Mouse (Mus musculus) granulocyte monocyte progenitor cell, adult 5-6 weeks (primary cell): Measurements from ENCODE around the gene Urgcp. TPM values are rescaled to one million over a fixed set of nuclear protein-coding genes. Genes with fewer than 3 reads are reported as not detected.

Experiments used
- ATAC-seq: replicated peaks from 2 replicates; pipeline ENCODE4 v1.8.0; 2016; ENCODE audit warnings: mild to moderate bottlenecking, moderate TSS enrichment, inconsistent platforms; ENCODE audit not compliant: poor library complexity, severe bottlenecking
- total RNA-seq, 2 experiments: library from RNA; stranded (forward) in 1 of 2; stranded (reverse) in 1 of 2; fragments of 200-712, 200-1000 nt in 1 of 2; fragments of >200 nt in 1 of 2; fragmentation: Nextera tagmentation in 1 of 2; gene quantifications; 2 replicates each; pipeline ENCODE4 v1.2.3; 2014 to 2017

Urgcp gene
- total RNA-seq, 2 experiments from 2014 or later = 6.4 to 6.5 TPM

DNA sequence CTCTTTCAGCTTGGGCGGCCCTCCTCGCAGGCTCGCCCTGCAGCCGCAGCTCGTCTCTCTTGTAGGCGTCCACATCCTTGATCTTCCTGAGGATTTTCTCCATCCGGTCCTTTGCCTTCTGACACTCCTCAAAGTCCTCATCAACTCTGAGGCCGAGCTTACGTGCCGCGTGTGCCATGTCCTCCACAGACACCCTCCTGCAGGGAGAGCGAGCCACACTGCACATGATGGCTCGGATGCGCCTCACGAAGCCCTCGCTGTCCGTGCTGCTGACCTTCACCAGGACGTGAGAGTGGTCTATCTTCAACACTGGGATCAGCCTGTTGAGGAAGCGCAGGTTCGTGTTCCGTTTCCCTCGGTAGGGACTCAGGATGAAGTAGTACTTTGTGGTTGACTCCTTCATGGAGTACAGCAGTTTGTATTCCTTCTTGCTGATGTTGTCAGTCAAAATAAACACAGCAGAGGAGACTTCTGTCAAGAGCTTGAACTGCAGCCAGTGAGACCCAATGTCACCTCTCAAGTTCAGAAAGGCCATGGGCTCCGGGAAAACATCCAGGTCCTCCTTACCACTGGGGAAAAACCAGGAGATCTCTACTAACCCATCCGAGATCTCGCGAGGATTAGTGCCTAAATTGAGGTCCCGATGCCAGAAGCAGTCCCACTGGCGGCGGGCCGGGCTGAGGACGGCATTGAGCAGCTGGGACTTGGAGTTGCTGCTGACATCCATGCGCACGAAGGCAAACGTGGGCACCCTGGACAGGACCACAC, 45.1 kb downstream of the Urgcp start:
- ATAC-seq = no peak

DNA sequence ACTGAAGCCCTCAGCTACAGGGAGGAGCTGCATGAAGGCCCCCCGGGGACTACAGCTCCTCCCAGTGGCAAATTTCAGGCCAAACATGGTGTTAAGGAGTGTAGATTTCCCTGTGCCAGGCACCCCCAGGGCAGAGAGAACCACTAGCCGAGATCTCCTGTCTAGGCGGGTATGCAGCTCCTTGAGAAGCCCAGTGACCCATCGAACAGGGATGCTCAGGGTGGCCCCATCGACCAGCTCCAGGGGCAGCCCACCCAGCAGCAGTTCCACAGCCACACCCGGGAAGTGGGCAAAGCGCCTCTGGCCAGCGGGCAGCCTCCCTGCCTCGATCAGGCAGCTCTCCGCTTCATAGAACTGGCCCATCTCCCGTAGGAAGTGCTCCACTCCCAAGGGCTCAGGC, 45.9 kb downstream of the Urgcp start:
- no peak for ATAC-seq

DNA sequence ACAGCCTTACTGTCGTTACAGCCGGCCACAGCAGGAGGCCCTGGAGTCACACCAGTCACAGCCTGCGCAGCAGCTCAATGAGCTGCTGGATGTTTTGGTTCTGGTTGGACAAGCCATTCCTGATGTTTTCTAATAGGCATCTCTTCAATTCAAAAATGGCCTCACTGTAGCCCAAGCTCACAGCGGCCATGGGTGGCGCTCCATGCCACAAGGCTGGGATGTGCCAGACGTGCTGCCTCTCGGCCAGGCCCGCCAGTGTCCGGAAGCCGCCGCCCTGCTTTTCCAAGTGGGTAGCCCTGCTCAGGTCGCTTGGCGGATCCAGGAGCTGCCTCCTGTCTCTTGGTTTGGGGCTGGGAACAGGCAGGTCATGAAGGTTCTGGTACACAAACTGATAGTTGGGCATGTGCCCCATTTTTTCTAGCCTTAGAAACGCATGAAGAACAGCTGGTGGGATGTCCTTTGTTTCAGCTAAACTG, 46.5 kb downstream of the Urgcp start, which contains the start of gene Mrps24:
Gene Mrps24 (minus strand): TSS at position 51 of the 476 bp plus-strand sequence.
- ATAC-seq = no peak

DNA sequence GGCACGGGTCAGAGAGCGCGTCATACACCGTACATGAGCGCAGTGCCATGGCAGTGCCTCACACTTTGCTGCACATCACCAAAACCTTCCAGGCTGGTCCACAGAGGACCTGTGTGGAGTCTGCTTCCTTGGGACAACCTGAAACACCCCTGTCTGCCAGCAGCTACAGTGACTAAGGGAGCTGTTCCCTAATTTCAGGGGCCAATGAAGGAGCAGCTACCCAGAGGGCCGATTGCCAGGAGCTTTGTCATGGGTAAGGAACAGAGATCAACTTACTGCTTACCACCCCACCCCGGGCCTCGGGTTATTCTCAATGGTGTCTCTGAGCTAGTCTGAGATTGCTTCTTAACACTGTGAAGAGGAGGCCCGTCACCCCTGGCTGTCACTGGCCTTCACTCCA, 47.0 kb downstream of the Urgcp start:
- no peak for ATAC-seq

DNA sequence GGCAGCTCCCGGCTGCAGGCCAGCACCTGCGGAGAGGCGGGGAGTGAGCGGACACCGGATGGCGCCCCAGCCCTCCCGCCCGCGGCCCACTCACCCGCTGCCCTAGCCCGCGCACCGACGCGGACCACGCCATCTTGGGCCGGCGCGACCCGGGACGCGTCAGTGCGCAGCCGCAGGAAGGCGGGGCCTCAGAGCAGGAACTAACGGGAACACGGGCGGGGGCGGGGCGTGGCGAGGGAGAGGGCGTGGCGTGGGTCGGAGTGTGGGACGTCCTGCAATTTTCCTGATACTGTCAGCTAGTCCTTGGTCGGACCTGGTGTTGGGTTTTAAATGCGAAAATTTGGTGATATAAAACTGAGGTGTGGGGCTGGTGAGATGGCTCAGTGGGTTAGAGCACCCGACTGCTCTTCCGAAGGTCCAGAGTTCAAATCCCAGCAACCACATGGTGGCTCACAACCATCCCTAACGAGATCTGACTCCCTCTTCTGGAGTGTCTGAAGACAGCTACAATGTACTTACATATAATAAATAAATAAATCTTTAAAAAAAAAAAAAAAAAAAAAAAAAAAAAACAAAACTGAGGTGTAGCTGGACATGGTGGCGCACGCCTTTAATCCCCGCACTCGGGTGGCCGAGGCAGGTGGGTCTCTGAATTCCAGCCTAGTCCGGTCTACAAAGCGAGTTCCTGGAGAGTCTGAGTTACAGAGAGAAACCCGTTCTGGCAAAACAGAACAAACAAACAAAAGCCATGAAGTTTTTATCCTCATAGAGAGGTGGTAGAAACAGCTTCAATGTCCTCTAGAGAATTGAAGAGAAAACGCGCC, 54.4 kb downstream of the Urgcp start:
- ATAC-seq = peak; percentile 97

DNA sequence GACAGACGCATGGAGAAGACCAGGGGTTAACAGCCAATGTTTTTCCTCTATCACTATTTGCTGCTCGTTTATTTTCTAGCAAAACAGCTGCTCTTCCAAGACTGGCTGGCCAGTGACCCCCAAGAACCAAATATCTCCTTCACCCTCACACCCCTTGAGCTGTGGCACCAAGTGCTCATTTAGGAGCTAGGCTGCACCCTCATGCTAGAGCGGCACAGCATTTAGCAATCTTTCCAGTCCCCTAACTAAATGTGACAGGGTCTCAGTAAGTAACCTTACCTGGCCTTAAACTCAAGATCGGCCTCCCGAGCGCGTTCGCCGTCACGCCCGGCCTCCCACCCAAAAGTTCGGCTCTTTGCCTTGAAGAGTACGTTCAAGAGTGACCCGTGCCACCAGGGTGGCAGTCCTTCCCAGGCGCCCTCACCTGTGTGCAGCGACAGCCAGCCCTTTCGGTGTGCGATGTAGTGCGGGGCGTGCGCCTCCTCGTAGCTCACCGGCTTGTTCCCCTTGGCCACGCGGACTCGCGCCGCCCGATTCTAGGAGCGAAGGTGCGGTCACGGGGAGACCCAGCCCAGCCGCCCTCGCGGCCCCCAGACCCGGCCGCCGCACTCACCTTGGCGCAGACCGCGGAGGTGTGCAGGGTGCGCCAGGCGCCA, 55.2 kb downstream of the Urgcp start:
- peak; percentile 43 for ATAC-seq

DNA sequence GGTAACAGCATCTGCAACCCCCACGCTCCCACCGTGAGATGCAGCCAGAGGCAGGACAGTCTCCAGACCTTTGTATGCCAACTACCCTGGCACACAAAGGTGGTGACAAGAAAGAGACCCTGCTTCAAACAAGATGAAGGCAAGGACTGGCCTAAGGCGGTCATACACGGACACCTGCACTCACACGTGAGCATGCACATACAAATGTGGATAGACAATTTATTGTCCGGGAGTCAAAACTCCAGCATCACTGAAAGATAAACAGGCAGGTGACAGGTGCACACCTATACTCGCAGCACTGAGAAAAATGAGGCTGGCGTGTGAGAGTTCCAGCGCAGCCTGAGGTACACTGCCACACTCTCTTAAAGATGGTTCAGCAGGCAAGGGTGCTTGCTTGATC, 56.2 kb downstream of the Urgcp start:
- ATAC-seq = no peak

DNA sequence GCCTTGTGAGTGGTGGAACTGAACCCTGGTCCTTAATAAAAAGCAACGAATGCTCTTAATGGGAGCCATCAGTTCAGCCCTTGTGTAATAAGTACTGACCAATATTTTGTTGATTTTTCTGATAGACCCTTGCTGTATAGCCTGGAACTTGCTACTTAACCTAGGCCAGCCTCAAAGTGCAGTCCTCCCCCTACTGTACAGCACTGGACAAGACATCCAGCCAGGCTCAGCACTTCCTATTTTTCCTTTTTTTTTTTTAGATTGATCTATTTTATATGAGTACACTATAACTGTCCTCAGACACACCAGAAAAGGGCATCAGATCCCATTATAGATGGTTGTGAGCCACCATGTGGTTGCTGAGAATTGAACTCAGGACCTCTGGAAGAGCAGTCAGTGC, 58.8 kb downstream of the Urgcp start:
- ATAC-seq = no peak

DNA sequence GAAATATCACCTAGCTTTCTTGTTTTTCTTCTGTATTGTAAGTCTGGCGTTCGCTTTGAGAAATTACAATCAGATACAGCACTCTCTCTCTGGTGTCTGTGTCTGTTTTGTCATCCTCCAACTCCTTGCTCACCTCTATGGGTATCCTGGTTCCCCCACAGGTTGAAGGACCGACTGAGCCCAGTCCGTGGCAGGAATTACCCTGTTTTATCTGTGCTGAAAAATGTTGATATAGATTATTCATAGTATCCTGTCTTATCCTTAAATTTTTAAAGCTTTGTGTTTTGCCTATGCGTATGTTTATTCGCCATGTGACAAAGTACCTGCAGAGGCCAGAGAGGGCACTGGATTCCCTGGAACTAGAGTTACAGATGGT, 59.2 kb downstream of the Urgcp start:
- no peak for ATAC-seq

DNA sequence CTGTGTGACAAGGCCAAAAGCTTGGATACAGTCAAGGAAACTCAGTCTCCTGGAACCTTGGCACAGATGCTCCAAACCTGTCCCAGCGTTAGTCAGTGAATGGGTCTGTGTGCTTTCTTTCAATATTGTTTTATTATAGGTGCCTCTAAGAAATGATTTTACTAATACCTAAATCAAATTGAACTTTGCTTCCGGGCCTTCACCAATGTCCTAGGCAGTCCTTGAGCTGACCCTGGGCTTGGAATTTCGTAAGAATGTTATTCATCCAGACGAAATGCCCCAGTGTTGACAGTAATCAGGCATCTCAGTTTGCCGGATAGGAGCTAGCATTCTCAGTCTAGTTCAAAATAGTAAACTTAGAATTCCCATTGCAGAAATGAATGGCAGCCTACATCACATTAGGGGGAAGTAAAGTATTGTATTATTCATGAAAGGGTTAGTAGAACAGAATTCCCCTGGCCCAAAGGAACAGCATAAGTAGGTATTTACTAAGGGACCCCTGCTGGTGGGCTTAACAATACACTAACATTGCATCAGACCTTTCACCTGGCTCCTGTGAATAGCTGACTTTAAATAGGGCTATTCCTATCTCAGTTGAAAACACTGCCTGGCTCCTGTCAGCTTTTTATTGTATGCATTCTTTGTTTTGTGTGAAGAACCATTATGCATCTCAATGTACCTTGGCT, 59.8 kb downstream of the Urgcp start:
- ATAC-seq = no peak

DNA sequence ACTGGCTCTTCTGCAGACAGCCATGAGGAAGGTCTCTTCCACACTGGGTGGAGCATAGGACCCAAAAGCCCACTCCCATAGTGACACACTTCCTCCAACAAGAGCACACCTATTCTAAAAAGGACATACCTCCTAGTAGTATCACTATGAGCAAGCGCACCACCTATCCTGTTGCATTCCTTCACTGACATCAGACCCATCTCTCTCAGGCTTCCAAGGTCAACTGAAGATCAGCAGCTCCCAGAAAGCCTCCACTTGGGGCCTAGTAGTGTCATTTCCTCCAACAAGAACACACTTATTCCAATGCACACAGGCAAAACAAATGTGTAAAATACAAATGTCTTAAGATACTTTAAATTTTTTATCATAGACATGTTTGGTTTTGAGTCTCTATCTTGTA, 60.4 kb downstream of the Urgcp start:
- ATAC-seq = no peak

DNA sequence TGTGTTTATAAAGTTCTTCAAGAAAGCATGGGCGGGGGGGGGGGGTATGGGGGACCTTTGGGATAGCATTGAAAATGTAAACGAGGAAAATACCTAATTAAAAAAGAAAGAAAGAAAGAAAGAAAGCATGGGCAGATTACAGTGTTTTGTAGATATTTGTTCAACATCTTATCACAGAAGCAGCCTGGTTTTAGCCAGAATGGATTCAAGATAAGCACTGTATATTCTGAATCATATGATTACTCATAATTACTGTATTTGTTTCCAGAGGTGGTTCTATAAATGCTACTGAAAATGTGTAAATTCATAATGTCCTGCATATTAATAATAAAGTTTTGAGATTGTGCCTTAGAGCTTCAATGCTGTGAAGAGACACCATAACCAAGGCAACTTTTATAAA, 60.9 kb downstream of the Urgcp start:
- ATAC-seq = no peak

DNA sequence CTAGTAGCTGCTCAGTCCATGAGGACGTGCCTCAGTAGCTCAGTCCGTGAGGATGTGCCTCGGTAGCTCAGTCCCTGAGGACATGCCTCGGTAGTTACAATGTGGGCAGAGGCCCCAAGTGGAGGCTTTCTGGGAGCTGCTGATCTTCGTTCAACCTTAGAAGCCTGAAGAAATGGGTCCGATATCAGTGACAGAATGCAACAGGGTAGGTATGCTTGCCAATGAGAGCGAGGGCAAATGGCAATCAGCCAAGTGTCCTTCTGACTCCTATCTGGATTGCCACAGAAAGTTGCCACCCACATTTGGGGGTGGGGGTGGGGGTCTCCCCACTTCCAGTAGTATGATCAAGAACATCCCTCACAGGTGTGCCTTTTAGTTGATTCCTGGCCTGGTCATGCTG, 61.4 kb downstream of the Urgcp start:
- ATAC-seq = no peak

DNA sequence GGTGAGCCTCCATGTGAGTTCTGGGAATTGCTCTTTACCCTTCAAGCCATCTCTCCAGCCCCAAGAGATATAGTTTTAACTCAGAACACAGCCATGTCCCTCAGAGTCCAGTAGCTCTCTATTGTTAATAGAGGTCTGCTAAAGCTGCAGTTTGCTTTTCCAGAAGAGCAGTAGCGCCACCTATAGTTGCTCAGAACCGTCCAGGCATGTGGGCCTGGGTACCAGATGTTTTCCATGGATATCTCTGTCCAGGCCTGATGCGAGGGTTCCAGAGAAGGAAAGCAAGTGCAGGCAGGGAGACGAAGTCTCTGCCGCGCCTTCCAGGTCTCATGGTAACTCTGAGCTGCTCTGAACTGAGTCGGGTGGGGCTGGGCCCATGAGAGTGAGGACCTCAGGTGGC, 70.4 kb downstream of the Urgcp start:
- ATAC-seq = no peak

DNA sequence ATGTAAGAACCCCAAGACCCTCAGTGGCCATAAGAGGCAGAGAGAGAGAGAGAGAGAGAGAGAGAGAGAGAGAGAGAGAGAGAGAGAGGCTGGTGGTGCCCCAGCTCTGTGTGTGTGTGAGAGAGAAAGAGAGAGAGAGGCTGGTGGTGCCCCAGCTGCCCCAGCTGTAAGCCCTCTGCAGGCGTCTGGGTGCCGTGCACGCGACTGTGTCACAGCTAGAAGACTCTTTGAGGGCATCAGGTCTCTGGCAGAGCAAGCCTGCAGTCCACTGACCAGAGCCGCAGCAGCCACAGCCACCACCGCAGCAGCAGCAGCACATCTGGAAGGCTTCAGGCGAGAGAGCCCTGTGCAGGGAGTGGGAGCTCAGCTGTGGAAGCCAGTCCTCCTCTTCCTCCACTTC, 77.9 kb downstream of the Urgcp start:
- ATAC-seq = no peak

DNA sequence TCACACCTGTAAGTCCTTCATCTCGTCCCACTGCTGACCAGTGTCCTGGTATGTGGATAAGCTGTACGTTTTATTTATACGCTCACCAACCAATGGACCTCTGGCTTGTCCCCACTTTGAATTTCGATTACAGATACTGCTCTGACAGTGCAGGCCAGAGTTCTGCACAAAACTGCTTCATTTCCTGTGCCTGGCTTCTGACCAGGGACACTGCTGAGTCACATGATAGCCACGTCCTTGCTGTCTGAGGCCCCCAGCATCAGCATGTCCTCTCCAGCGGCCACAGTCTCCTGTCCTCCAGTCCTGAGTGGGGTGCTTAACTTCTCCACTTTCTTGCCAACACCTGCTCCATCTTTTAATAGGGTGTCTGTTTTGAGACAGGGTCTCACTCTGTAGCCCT, 79.6 kb downstream of the Urgcp start:
- ATAC-seq = no peak

Other genes starting within 250 kb of the Urgcp start
- 197 TPM in 2 replicates for gene Xbp1, start 241.7 kb downstream of the Urgcp start, total RNA-seq (2014; fragmentation: Nextera tagmentation)
- gene Xbp1, start 241.7 kb downstream of the Urgcp start, total RNA-seq (2017) = 194 and 200 TPM in 2 replicates
- 16.3 and 18.5 TPM in 2 replicates for gene Ccdc117, start 220.2 kb downstream of the Urgcp start, total RNA-seq (2014; fragmentation: Nextera tagmentation)
- 26.1 and 38.3 TPM in 2 replicates for gene Ccdc117, start 220.2 kb downstream of the Urgcp start, total RNA-seq (2017)
- not detected in 2 replicates for gene Ankrd36, start 192.7 kb downstream of the Urgcp start, total RNA-seq (2014; fragmentation: Nextera tagmentation)
- gene Ankrd36, start 192.7 kb downstream of the Urgcp start, total RNA-seq (2017) = not detected in 2 replicates
- 65.7 and 68.3 TPM in 2 replicates for gene Mrps24, start 46.7 kb downstream of the Urgcp start, total RNA-seq (2014; fragmentation: Nextera tagmentation)
- gene Mrps24, start 46.7 kb downstream of the Urgcp start, total RNA-seq (2017) = 58.6 and 67.0 TPM in 2 replicates
- gene Dbnl, start 26.1 kb upstream of the Urgcp start, total RNA-seq (2014; fragmentation: Nextera tagmentation) = 56.5 and 61.6 TPM in 2 replicates
- gene Dbnl, start 26.1 kb upstream of the Urgcp start, total RNA-seq (2017) = 73.3 and 89.1 TPM in 2 replicates
- gene Pgam2, start 41.4 kb upstream of the Urgcp start, total RNA-seq (2014; fragmentation: Nextera tagmentation) = not detected in 2 replicates
- not detected in 2 replicates for gene Pgam2, start 41.4 kb upstream of the Urgcp start, total RNA-seq (2017)
- gene Polm, start 75.6 kb upstream of the Urgcp start, total RNA-seq (2014; fragmentation: Nextera tagmentation) = 0.73 and 2.3 TPM in 2 replicates
- gene Polm, start 75.6 kb upstream of the Urgcp start, total RNA-seq (2017) = 0.26 TPM in 1 of 2 replicates, not detected in the other
- not detected in 2 replicates for gene Aebp1, start 99.6 kb upstream of the Urgcp start, total RNA-seq (2014; fragmentation: Nextera tagmentation)
- not detected in 2 replicates for gene Aebp1, start 99.6 kb upstream of the Urgcp start, total RNA-seq (2017)
- gene Pold2, start 115.9 kb upstream of the Urgcp start, total RNA-seq (2014; fragmentation: Nextera tagmentation) = 84.1 and 88.5 TPM in 2 replicates
- gene Pold2, start 115.9 kb upstream of the Urgcp start, total RNA-seq (2017) = 55.8 and 95.4 TPM in 2 replicates
- not detected in 2 replicates for gene Myl7, start 136.4 kb upstream of the Urgcp start, total RNA-seq (2014; fragmentation: Nextera tagmentation)
- gene Myl7, start 136.4 kb upstream of the Urgcp start, total RNA-seq (2017) = not detected in 2 replicates
- not detected in 2 replicates for gene Gck, start 187.7 kb upstream of the Urgcp start, total RNA-seq (2014; fragmentation: Nextera tagmentation)
- not detected in 2 replicates for gene Gck, start 187.7 kb upstream of the Urgcp start, total RNA-seq (2017)
- 47.8 and 48.4 TPM in 2 replicates for gene Ykt6, start 193.3 kb upstream of the Urgcp start, total RNA-seq (2014; fragmentation: Nextera tagmentation)
- 44.1 and 45.2 TPM in 2 replicates for gene Ykt6, start 193.3 kb upstream of the Urgcp start, total RNA-seq (2017)